Mouse (Mus musculus) lung, postnatal 0 days (tissue): ENCODE results near the gene Gm20696.

Source experiments
- CTCF ChIP-seq: IDR thresholded peaks from 2 replicates; pipeline ENCODE4 v1.5.1; 2016; ENCODE audit warnings: antibody characterized with exemption, mild to moderate bottlenecking
- EP300 ChIP-seq: IDR thresholded peaks from 2 replicates; pipeline ENCODE4 v1.6.1; 2016; ENCODE audit warnings: antibody characterized with exemption, mild to moderate bottlenecking, control low read depth

DNA sequence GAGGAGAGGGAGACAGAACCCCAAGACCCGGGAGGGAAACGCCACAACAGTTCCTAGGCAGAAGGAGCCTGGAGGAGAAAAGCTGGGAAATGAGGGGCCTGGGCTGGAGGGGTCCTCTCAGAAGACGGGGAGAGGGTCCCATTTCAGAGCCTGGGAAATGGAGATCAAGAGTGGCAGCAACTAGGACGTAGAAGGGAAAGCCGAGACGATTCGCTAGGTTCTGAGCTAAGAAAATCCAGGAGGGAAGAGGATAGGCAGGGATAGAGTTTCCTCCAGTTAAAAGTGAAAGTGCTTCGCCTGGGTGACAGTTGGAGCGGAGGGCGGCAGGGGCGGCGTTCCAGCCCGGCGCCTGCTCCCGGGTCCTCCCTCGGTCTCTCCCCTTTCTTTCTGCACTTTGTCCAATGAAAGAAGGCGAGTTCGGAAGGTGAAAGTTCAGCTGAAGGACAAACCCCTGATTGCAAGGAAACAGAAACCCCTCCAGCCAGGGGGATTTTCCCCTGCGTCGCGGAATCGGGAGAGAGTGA lies 143.4 kb downstream of the Gm20696 start:
- TF ChIP-seq CTCF (no peak), EP300 (peak; percentile 38)
